Mouse (Mus musculus): ENCODE data around the gene Foxc1. TPM values are rescaled to one million over a fixed set of nuclear protein-coding genes. Genes with fewer than 3 reads are reported as not detected.

The Foxc1 gene
- total and polyA plus RNA-seq, 3 experiments, result 0.01 TPM; not detected in 2

GRCm38 (mm10) chr13:31810375-31810692 is 3.9 kb downstream of the Foxc1 start:
- Histone ChIP-seq H3K27me3 (ENCODE audit: control insufficient read depth in 1 of 2, insufficient read depth in 2 of 2, low read length in 2 of 2) (no peaks in the 10 kb centered on the region), H3K4me1 (ENCODE audit: control insufficient read depth in 1 of 2, insufficient read depth in 2 of 2, low read length in 2 of 2) (no peaks in the 10 kb centered on the region)
- no peak for TF ChIP-seq TAL1 (IDR thresholded peaks at IDR 0.05; ENCODE audit: low read length)
- no peak for TF ChIP-seq CTCF (IDR thresholded peaks at IDR 0.05 in 2 of 3, conservative IDR thresholded peaks at IDR 0.05 in 1 of 3; ENCODE audit: control insufficient read depth in 1 of 3, insufficient read depth in 1 of 3, low read depth in 2 of 3, low read length in 3 of 3, poor library complexity in 1 of 3, severe bottlenecking in 1 of 3)
- no peak for TF ChIP-seq ETS1 (IDR thresholded peaks at IDR 0.05; ENCODE audit: low read depth, low read length)
- no peak for TF ChIP-seq HCFC1 (IDR thresholded peaks at IDR 0.05; ENCODE audit: low read depth, low read length)

GRCm38 (mm10) chr13:31810693-31811541 is 4.5 kb downstream of the Foxc1 start:
- no peaks in the 10 kb centered on the region for H3K27me3 ChIP-seq (ENCODE audit: control insufficient read depth in 1 of 2, insufficient read depth in 2 of 2, low read length in 2 of 2)
- H3K4me1 ChIP-seq (ENCODE audit: control insufficient read depth in 1 of 2, insufficient read depth in 2 of 2, low read length in 2 of 2), result no peaks in the 10 kb centered on the region
- no peaks in the 10 kb centered on the region for H3K79me2 ChIP-seq (ENCODE audit: control insufficient read depth, insufficient read depth, low read length, poor library complexity)
- no peak overlapping the region for H3K27ac ChIP-seq (ENCODE audit: control insufficient read depth, low read depth, low read length)
- TF ChIP-seq ZNF384 (IDR thresholded peaks at IDR 0.05; ENCODE audit: low read depth, low read length) (no peak), BHLHE40 (IDR thresholded peaks at IDR 0.05; ENCODE audit: borderline replicate concordance, low read depth, low read length) (no peak), POLR2AphosphoS5 (IDR thresholded peaks at IDR 0.05; ENCODE audit: borderline replicate concordance, low read depth, low read length) (no peak), E2F4 (IDR thresholded peaks at IDR 0.05; ENCODE audit: borderline replicate concordance, low read depth, low read length) (no peak), NELFE (IDR thresholded peaks at IDR 0.05; ENCODE audit: low read depth, low read length) (no peak), MEF2A (IDR thresholded peaks at IDR 0.05; ENCODE audit: extremely low read depth, insufficient replicate concordance, low read depth, low read length, poor library complexity, severe bottlenecking) (no peak), CHD1 (IDR thresholded peaks at IDR 0.05; ENCODE audit: low read depth, low read length) (no peak), MAFK (IDR thresholded peaks at IDR 0.05; ENCODE audit: borderline replicate concordance, low read depth, low read length) (no peak), NRF1 (IDR thresholded peaks at IDR 0.05; ENCODE audit: insufficient read depth, low read depth, low read length, poor library complexity, severe bottlenecking) (no peak), GABPA (IDR thresholded peaks at IDR 0.05; ENCODE audit: low read depth, low read length) (no peak)
- no peak overlapping the region for H3K9ac ChIP-seq (ENCODE audit: control insufficient read depth, low read depth, low read length, poor library complexity, severe bottlenecking)
- H3K9me3 ChIP-seq (replicated peaks; ENCODE audit: insufficient read depth, low read length), result no peaks in the 10 kb centered on the region
- no peak overlapping the region for H3K4me3 ChIP-seq (ENCODE audit: control insufficient read depth in 1 of 2, insufficient read depth in 1 of 2, low read depth in 2 of 2, low read length in 2 of 2)
- H3K36me3 ChIP-seq (ENCODE audit: control insufficient read depth in 1 of 2, insufficient read depth in 2 of 2, low read length in 2 of 2), result no peaks in the 10 kb centered on the region
- no peak for DNase-seq (ENCODE audit: low read depth, low spot score)

More at GRCm38 (mm10) chr13:31810375-31810692, 3.9 kb downstream of the Foxc1 start:
- Histone ChIP-seq H3K79me2 (ENCODE audit: control insufficient read depth, insufficient read depth, low read length, poor library complexity) (no peaks in the 10 kb centered on the region), H3K4me3 (ENCODE audit: control insufficient read depth in 1 of 2, insufficient read depth in 1 of 2, low read depth in 2 of 2, low read length in 2 of 2) (no peak overlapping the region), H3K9me3 (replicated peaks; ENCODE audit: insufficient read depth, low read length) (no peaks in the 10 kb centered on the region), H3K9ac (ENCODE audit: control insufficient read depth, low read depth, low read length, poor library complexity, severe bottlenecking) (no peak overlapping the region), H3K36me3 (ENCODE audit: control insufficient read depth in 1 of 2, insufficient read depth in 2 of 2, low read length in 2 of 2) (no peaks in the 10 kb centered on the region), H3K27ac (ENCODE audit: control insufficient read depth, low read depth, low read length) (no peak overlapping the region)
- no peak for DNase-seq (ENCODE audit: low read depth, low spot score)
